Mouse (Mus musculus): ENCODE data around the gene Cpxm2. TPM values are rescaled to one million over a fixed set of nuclear protein-coding genes. Genes with fewer than 3 reads are reported as not detected.

The Cpxm2 gene
- polyA plus RNA-seq, 1 experiment from 2014 or later = 0.74 TPM

DNA sequence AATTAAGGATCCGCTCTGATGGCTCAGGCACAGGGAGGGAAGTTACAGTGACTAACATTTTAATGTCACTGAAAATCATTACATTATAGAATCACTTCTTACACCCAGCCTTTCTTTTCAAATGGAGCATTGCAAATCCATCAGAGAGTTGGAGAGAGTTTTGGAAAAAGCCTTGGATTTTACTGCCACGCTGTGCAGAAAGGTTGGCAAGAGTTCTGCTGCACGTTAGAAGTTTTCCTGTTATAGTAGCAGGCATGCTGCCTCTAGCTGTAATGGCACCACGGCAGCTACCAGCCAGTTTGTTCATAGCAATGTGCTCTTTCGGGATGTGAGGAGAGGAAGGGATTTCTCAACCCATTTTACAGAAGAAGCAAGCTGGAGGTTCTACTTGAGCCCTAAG, 20.2 kb upstream of the Cpxm2 start:
- Histone ChIP-seq H3K27ac (ENCODE audit: low read depth, low read length) (no peak overlapping the region), H3K4me3 (ENCODE audit: low read depth, low read length) (no peak overlapping the region), H3K9ac (ENCODE audit: low read depth, low read length) (no peak overlapping the region), H3K36me3 (ENCODE audit: control insufficient read depth, insufficient read depth) (no peaks in the 10 kb centered on the region), H3K9me3 (ENCODE audit: control insufficient read depth) (no peaks in the 10 kb centered on the region), H3K4me2 (replicated peaks; ENCODE audit: low read depth) (no peak overlapping the region), H3K4me1 (replicated peaks; ENCODE audit: control insufficient read depth, insufficient read depth, low read length) (no peaks in the 10 kb centered on the region), H3K27me3 (replicated peaks; ENCODE audit: control insufficient read depth, insufficient read depth, low read length) (no peaks in the 10 kb centered on the region)
- ATAC-seq = no peak
- 89% methylated on average over 5 of the region's 5 CpGs for WGBS
- no peak for TF ChIP-seq CTCF (IDR thresholded peaks at IDR 0.05; ENCODE audit: low read depth)

DNA sequence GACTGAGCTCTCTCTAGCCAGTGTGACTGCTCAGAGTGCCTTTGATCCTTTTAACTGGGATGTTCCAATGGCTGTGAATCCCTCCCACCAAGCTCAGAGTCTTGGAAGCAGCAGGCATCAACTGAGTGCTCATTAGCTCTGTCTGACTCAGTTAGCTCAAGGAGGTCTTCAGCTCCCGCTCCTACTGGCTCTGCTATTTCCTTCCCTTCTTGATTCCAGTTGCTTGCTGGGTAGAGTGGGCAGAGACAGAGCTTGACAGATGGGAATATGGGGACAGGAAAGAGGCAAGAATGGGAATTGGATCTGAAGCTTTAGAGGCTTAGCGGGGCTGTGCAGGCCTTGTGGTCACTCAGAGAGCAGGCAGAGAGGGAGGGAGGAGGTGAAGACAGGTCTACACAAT, 19.8 kb upstream of the Cpxm2 start:
- H3K27ac ChIP-seq (ENCODE audit: low read depth, low read length) = no peak overlapping the region
- no peaks in the 10 kb centered on the region for H3K4me1 ChIP-seq (replicated peaks; ENCODE audit: control insufficient read depth, insufficient read depth, low read length)
- no peak overlapping the region for H3K9ac ChIP-seq (ENCODE audit: low read depth, low read length)
- no peak for TF ChIP-seq CTCF (IDR thresholded peaks at IDR 0.05; ENCODE audit: low read depth)
- no peaks in the 10 kb centered on the region for H3K36me3 ChIP-seq (ENCODE audit: control insufficient read depth, insufficient read depth)
- no peak overlapping the region for H3K4me2 ChIP-seq (replicated peaks; ENCODE audit: low read depth)
- H3K9me3 ChIP-seq (ENCODE audit: control insufficient read depth) = no peaks in the 10 kb centered on the region
- H3K27me3 ChIP-seq (replicated peaks; ENCODE audit: control insufficient read depth, insufficient read depth, low read length) = no peaks in the 10 kb centered on the region
- no peak for ATAC-seq
- 69% methylated on average over 2 of the region's 2 CpGs for WGBS
- no peak overlapping the region for H3K4me3 ChIP-seq (ENCODE audit: low read depth, low read length)

DNA sequence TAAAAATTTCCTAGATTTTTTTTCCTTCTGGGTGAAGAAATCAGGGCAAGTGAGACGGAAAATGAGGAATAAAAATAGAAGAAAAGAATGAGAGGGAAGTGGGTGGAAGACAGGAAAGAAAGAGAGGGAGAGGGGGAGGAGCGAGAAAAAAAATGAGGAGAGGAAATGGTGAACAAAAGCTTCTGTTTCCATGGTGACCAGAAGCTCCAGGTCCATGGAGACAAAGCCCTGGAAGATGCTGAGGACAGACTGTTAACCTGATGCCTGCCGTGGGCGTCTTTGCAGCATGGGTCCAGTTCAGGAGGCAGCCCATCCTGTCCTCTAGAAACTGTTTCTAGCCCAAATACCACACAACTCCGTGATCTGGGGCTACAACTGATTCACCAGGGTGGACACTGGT, 17.7 kb upstream of the Cpxm2 start:
- H3K36me3 ChIP-seq (ENCODE audit: control insufficient read depth, insufficient read depth) = no peaks in the 10 kb centered on the region
- H3K9ac ChIP-seq (ENCODE audit: low read depth, low read length) = no peak overlapping the region
- H3K27ac ChIP-seq (ENCODE audit: low read depth, low read length) = no peak overlapping the region
- no peak overlapping the region for H3K4me2 ChIP-seq (replicated peaks; ENCODE audit: low read depth)
- no peaks in the 10 kb centered on the region for H3K4me1 ChIP-seq (replicated peaks; ENCODE audit: control insufficient read depth, insufficient read depth, low read length)
- TF ChIP-seq CTCF (IDR thresholded peaks at IDR 0.05; ENCODE audit: low read depth) = no peak
- WGBS = 73% methylated on average over 5 of the region's 5 CpGs
- no peak for ATAC-seq
- H3K4me3 ChIP-seq (ENCODE audit: low read depth, low read length) = no peak overlapping the region
- H3K27me3 ChIP-seq (replicated peaks; ENCODE audit: control insufficient read depth, insufficient read depth, low read length) = no peaks in the 10 kb centered on the region
- no peaks in the 10 kb centered on the region for H3K9me3 ChIP-seq (ENCODE audit: control insufficient read depth)

DNA sequence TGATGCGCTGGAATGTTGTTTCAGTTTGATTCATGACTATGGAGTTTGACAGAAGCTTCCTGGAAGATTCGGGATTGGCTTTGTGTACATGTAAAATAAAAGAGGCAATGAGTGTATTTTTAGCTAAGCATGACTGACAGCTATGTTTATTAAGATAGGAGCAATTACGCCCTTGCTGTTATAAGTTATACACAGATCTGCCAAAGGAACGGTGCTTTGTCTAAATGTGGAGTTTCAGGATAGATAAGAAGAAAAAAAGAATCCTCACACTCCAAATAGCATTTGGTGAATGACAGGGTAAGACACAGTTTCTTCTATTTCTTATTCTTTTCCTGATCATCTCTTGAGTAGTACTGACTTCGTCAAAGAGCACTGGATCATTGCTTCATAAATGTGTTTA, 17.2 kb upstream of the Cpxm2 start:
- Histone ChIP-seq H3K4me3 (ENCODE audit: low read depth, low read length) (no peak overlapping the region), H3K9me3 (ENCODE audit: control insufficient read depth) (no peaks in the 10 kb centered on the region), H3K27ac (ENCODE audit: low read depth, low read length) (no peak overlapping the region), H3K9ac (ENCODE audit: low read depth, low read length) (no peak overlapping the region), H3K4me2 (replicated peaks; ENCODE audit: low read depth) (no peak overlapping the region), H3K4me1 (replicated peaks; ENCODE audit: control insufficient read depth, insufficient read depth, low read length) (no peaks in the 10 kb centered on the region), H3K27me3 (replicated peaks; ENCODE audit: control insufficient read depth, insufficient read depth, low read length) (no peaks in the 10 kb centered on the region), H3K36me3 (ENCODE audit: control insufficient read depth, insufficient read depth) (no peaks in the 10 kb centered on the region)
- ATAC-seq = no peak
- 59% methylated on average over 5 of the region's 5 CpGs for WGBS
- TF ChIP-seq CTCF (IDR thresholded peaks at IDR 0.05; ENCODE audit: low read depth) = no peak

DNA sequence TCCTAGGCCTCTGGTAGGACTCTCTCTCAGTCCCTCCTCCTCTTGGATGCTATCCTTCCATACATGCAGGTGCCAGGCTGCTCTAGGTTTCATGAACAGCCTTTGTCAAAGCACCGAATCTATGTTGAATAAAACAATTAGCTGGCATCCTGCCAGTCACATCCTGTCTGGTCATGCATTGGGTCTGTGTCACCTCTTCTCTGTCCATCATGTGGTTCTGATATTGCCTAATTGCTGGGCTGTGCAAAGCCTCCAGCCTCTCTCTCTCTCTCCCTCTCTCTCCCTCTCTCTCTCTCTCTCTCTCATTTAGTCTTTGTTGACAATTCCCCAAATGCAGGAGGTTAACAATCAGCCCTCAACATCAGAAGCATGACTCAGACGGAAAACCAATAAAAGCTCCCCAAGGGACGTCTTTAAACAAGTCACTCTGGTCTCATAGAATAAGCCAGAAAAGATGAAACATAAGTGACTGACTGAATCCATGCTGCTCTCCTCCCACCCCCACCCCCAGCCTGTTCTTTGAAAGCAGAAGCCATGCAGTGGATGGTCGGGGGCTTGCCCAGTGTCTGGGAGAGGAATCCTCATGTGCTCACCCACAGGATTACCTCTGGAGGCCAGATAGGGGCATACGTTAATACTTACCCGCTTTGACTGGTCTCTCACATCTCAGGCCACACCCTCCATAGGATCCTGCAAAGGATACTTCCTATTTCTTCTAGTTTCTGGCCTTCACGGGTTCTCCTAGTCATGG, 15.1 kb upstream of the Cpxm2 start:
- no peak for ATAC-seq
- WGBS = 42% methylated on average over 7 of the region's 7 CpGs
- H3K36me3 ChIP-seq (ENCODE audit: control insufficient read depth, insufficient read depth) = no peaks in the 10 kb centered on the region
- no peak overlapping the region for H3K4me2 ChIP-seq (replicated peaks; ENCODE audit: low read depth)
- no peak overlapping the region for H3K27ac ChIP-seq (ENCODE audit: low read depth, low read length)
- H3K27me3 ChIP-seq (replicated peaks; ENCODE audit: control insufficient read depth, insufficient read depth, low read length) = no peaks in the 10 kb centered on the region
- TF ChIP-seq CTCF (IDR thresholded peaks at IDR 0.05; ENCODE audit: low read depth) = no peak
- H3K9me3 ChIP-seq (ENCODE audit: control insufficient read depth) = no peaks in the 10 kb centered on the region
- no peak overlapping the region for H3K4me3 ChIP-seq (ENCODE audit: low read depth, low read length)
- H3K9ac ChIP-seq (ENCODE audit: low read depth, low read length) = no peak overlapping the region
- H3K4me1 ChIP-seq (replicated peaks; ENCODE audit: control insufficient read depth, insufficient read depth, low read length) = no peaks in the 10 kb centered on the region

DNA sequence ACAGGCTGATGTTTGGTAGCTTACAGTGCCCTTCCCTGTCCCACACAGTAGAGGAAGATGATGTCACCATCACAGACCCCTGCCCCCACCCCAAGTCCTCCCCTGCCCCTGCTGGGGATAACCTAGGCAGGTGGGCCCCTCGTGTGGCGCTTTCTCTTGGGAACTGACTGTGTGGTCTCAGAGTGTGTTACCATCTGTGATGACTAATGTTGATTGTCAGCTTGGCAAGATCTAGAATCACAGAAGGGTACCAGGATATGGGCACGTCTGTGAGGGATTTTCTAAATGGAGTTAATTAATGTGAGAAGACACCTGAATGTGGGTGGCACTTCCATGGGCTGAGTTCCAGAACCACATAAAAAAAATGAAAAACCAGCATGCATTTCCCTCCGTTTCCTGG, 12.7 kb upstream of the Cpxm2 start:
- 71% methylated on average over 4 of the region's 4 CpGs for WGBS
- no peaks in the 10 kb centered on the region for H3K9me3 ChIP-seq (ENCODE audit: control insufficient read depth)
- no peaks in the 10 kb centered on the region for H3K27me3 ChIP-seq (replicated peaks; ENCODE audit: control insufficient read depth, insufficient read depth, low read length)
- ATAC-seq = no peak
- no peak overlapping the region for H3K4me3 ChIP-seq (ENCODE audit: low read depth, low read length)
- no peaks in the 10 kb centered on the region for H3K4me1 ChIP-seq (replicated peaks; ENCODE audit: control insufficient read depth, insufficient read depth, low read length)
- TF ChIP-seq CTCF (IDR thresholded peaks at IDR 0.05; ENCODE audit: low read depth) = no peak
- no peak overlapping the region for H3K27ac ChIP-seq (ENCODE audit: low read depth, low read length)
- no peaks in the 10 kb centered on the region for H3K36me3 ChIP-seq (ENCODE audit: control insufficient read depth, insufficient read depth)
- H3K4me2 ChIP-seq (replicated peaks; ENCODE audit: low read depth) = no peak overlapping the region
- no peak overlapping the region for H3K9ac ChIP-seq (ENCODE audit: low read depth, low read length)
